Mouse (Mus musculus) G1E (cell line): ENCODE results near the gene Serf2.

Experiments used
- CTCF ChIP-seq: IDR thresholded peaks from 2 replicates; pipeline ENCODE4 v1.5.1; 2012; ENCODE audit warnings: low read depth, low read length, inconsistent platforms, mixed read lengths
- GATA1 ChIP-seq: IDR thresholded peaks from 2 replicates; pipeline ENCODE4 v1.6.1; 2012; ENCODE audit warnings: borderline replicate concordance, low read length, inconsistent platforms, mixed read lengths
- POLR2AphosphoS5 ChIP-seq: IDR thresholded peaks from 2 replicates; pipeline ENCODE4 v1.6.1; 2012; ENCODE audit warnings: low read depth, low read length, inconsistent platforms; ENCODE audit not compliant: insufficient replicate concordance
- TAL1 ChIP-seq: conservative IDR thresholded peaks from 2 replicates; pipeline ENCODE4 v1.6.1; 2012; ENCODE audit warnings: low read depth, low read length, inconsistent platforms, mixed read lengths

DNA sequence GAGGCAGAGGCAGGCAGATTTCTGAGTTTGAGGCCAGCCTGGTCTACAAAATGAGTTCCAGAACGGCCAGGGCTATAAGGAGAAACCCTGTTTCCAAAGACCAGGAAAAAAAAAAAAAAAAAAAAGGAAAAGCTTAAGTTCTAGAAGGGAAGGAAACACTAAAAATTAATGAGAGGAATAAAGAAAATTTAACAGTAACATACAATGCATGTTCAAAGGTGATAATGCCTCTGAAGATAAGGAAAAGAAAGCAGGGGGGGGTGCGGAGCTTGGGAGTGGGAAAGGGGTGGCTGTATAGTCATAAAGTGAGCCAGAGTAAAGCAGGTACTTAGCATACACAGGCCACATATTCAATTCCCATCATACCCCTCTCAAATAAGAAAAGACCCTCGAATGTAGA is 3.9 kb upstream of the Serf2 start:
- no peak for TF ChIP-seq CTCF
- TF ChIP-seq TAL1 = no peak
- TF ChIP-seq POLR2AphosphoS5 = no peak
- TF ChIP-seq GATA1 = no peak
